Mouse (Mus musculus): ENCODE measurements at regions not wholly inside any gene's neighbourhood (a gene's known extent, or its start where the extent isn't known, plus 50 kb on each side); places are given as distances from the start of the nearest gene placed in this dataset.

- no peak for DNase-seq (ENCODE audit: low spot score in 2 of 2)
These were observed 164.2 kb upstream of the Cwc22 start for GRCm38 (mm10) chr2:78110335-78110734.

DNA sequence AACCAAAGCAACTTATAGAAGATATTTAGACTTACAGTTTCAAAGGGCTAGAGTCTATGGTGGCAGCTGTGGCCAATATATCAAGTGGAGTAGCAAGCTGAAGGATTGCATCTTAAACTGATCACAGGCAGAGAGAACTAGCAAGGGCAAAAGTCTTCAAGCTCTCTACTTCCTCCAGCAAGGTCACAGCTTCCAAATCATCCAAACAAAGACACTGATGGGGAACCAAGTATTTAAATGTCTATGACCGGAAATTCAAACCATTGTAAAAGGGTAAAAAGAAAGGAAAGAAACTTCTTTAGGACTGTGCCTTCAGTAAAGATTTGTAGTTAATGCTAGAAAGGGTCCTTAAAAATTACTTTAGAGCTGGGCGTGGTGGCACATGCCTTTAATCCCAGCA is 149.4 kb upstream of the Cwc22 start:
- no peak for DNase-seq (ENCODE audit: low spot score in 2 of 2)

- DNase-seq (ENCODE audit: low spot score in 2 of 2), result no peak
These were observed 148.7 kb upstream of the Cwc22 start for GRCm38 (mm10) chr2:78094921-78095320.

GRCm38 (mm10) chr2:78064321-78065037 is 118.3 kb upstream of the Cwc22 start:
- DNase-seq (ENCODE audit: low spot score in 2 of 2), result no peak

GRCm38 (mm10) chr2:78059801-78060416 is 113.7 kb upstream of the Cwc22 start:
- no peak for DNase-seq (ENCODE audit: low spot score in 2 of 2)

- DNase-seq (ENCODE audit: low spot score in 2 of 2), result no peak
These were observed 112.8 kb upstream of the Cwc22 start for GRCm38 (mm10) chr2:78058988-78059387.

DNA sequence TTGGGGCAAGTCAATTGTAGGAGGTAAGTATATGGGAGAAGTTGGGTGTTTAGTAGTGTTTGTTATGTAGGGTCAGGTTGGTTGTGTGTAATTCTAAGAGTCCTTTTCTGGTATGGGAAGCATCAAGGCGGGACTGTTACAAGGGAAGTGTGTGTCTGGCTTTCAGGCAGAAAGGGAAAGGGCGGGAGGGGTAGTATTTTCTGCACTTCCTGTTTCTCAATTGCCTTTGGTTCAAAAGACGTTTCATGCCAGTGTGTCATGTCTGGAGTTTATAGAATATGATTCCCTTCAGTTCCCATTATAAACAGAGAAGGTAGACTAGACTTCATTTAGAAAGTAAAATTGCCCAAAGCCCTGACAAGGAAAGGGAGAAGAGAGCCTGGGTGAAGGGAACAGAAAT is 107.7 kb upstream of the Cwc22 start:
- no peak for DNase-seq (ENCODE audit: low spot score in 2 of 2)

- no peak for DNase-seq (ENCODE audit: low spot score in 2 of 2)
These were observed 104.4 kb upstream of the Cwc22 start for GRCm38 (mm10) chr2:78050542-78050941.

DNA sequence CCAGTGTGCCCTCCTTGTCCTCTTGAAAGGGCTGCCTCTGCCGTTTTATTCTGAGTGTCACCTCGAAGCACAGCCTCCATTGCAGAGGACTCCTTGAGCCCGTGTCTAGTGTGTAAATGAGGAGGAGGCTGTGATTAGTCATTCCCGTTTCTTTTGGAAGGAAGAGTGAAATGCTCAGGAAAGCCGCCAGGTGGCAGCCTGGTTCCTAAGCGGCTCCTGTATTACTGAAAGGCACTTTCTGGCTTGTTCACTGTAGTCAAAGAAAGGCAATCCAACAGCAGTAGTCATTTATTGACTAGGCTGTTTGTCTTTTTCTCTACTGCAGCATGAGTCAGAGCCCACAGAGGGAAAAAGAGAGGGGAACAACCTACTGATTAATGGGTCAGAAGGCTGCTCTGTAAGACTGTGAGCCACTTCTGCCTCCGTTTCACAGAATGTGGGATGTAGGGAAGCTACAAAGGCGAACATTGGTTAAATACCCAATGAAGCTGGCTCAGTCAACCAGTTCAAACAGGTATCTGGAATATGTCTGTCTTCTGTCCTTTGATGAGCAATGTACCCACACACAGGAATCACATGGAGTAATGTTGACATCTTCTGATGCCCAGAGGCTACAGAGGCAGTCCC is 103.2 kb upstream of the Cwc22 start:
- peak; percentile 87 to 91 for DNase-seq (ENCODE audit: low spot score in 2 of 2)

DNA sequence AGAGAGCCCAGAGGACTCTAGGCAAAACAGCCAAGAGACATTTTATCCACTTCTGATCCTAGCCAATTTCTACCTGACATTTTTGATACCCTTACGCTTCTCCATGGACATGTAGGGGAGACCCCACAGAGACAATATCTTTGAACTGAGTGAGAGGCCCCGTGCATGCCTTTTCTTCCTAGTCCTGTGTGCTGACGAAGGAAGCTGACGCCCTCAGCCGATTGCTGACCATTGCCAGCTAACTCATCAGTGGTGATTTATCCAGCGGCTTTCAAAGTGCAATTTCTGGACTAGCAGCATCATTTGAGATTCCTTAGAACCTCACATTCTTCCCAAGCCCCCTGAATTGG is 102.5 kb upstream of the Cwc22 start:
- DNase-seq (ENCODE audit: low spot score in 2 of 2), result peak; percentile 17 to 23

- no peak for DNase-seq (ENCODE audit: low spot score in 2 of 2)
These were observed 102.0 kb upstream of the Cwc22 start for GRCm38 (mm10) chr2:78048030-78048705.

- DNase-seq (ENCODE audit: low spot score in 2 of 2), result no peak
These were observed 81.1 kb upstream of the Cwc22 start for GRCm38 (mm10) chr2:78027319-78027718.

- DNase-seq (ENCODE audit: low spot score in 2 of 2), result no peak
These were observed 80.6 kb upstream of the Cwc22 start for GRCm38 (mm10) chr2:78026808-78027207.

DNA sequence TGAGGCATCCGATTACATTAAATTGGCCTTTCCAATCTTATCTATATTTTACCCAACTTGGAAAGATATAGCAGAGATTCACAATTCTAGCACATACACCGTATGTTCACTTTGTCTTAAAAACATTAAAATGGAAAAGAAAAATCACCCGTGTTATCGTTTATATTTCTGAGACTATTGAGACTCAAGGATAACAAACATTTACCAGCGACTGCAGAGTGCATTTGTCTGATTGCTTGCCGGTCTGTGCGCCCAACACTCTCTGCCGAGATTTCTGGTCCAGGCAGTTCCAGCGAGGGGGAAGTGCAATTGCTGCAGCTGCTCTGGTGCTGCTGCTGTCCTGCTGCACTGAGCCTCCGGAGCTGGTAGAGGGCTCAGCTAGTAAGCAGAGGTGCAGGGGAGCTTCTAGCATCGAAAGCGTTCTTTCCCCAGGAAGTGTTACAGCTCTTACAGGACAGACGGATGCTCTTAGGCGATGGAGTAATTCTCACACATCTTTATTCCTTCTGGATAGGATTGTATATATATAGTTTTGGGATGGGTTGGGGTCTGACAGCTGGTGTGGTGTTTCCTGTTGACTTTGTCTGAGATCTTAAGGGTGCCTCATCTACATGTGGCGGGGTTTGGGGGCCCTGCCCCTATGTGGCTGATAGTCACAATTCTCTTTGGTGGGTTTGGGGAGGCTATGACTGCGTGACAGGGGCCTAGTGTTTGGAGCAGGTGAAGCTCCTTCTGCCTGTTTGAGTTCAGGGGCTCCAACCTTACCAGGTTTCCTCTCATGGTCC is 79.7 kb upstream of the Cwc22 start:
- no peak for DNase-seq (ENCODE audit: low spot score in 2 of 2)

- DNase-seq (ENCODE audit: low spot score in 2 of 2), result no peak
These were observed 78.9 kb upstream of the Cwc22 start for GRCm38 (mm10) chr2:78024981-78025565.

- no peak for DNase-seq (ENCODE audit: low spot score in 2 of 2)
These were observed 77.9 kb upstream of the Cwc22 start for GRCm38 (mm10) chr2:78023916-78024685.

DNA sequence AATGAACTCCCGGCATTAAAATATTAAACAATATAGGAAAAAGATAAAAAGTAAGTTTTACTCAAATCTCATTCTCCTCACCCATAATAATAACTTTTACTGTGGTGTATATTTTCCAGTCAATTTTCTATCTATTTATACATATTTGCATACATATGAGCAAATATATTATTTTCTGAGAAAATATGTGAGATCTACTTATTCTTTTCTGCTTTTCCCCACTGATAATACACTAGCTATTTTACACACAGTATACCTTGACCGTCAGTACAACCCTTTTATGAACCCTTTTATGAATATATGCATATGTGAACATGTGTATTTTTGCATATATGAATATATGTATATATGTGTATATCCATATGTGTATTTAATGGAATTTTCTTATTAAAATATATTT is 77.2 kb upstream of the Cwc22 start:
- no peak for DNase-seq (ENCODE audit: low spot score in 2 of 2)

GRCm38 (mm10) chr2:78022756-78023155 is 76.6 kb upstream of the Cwc22 start:
- DNase-seq (ENCODE audit: low spot score in 2 of 2), result no peak

GRCm38 (mm10) chr2:78021905-78022304 is 75.7 kb upstream of the Cwc22 start:
- no peak for DNase-seq (ENCODE audit: low spot score in 2 of 2)

GRCm38 (mm10) chr2:78021356-78021900 is 75.3 kb upstream of the Cwc22 start:
- DNase-seq (ENCODE audit: low spot score in 2 of 2), result no peak
